Mouse (Mus musculus) forebrain, embryonic 15.5 days (tissue): ENCODE measurements at regions not wholly inside any gene's neighbourhood (a gene's known extent, or its start where the extent isn't known, plus 50 kb on each side); places are given as distances from the start of the nearest gene placed in this dataset.

Experiments
- ATAC-seq: fragments of 200-750 bp; cut with Nextera tagmentation; replicated peaks from 2 replicates; pipeline ENCODE4 v1.8.0; 2017; ENCODE audit warnings: mild to moderate bottlenecking, moderate TSS enrichment, moderate library complexity
- H3K27ac ChIP-seq: fragments of 300-500 bp; sonication (generic); replicated peaks from 2 replicates; pipeline ENCODE4 v1.5.1; 2015; ENCODE audit warnings: mild to moderate bottlenecking, inconsistent platforms
- H3K27me3 ChIP-seq: fragments of 300-500 bp; sonication (generic); 2 replicates; pipeline ENCODE4 v1.6.1; 2015; ENCODE audit warnings: inconsistent platforms
- H3K36me3 ChIP-seq: fragments of 300-500 bp; sonication (generic); 2 replicates; pipeline ENCODE4 v1.6.1; 2015; ENCODE audit warnings: mild to moderate bottlenecking, inconsistent platforms
- H3K4me1 ChIP-seq: fragments of 300-500 bp; sonication (generic); 2 replicates; pipeline ENCODE4 v1.6.1; 2015; ENCODE audit warnings: inconsistent platforms
- H3K4me2 ChIP-seq: fragments of 300-500 bp; sonication (generic); replicated peaks from 2 replicates; pipeline ENCODE4 v1.6.1; 2015; ENCODE audit warnings: mild to moderate bottlenecking, inconsistent platforms
- H3K4me3 ChIP-seq: fragments of 300-500 bp; sonication (generic); 2 replicates; pipeline ENCODE4 v1.5.1; 2015; ENCODE audit warnings: mild to moderate bottlenecking, inconsistent platforms
- H3K9ac ChIP-seq: fragments of 300-500 bp; sonication (generic); replicated peaks from 2 replicates; pipeline ENCODE4 v1.6.1; 2015; ENCODE audit warnings: mild to moderate bottlenecking, inconsistent platforms
- H3K9me3 ChIP-seq: fragments of 300-500 bp; sonication (generic); 2 replicates; pipeline ENCODE4 v1.6.1; 2016; ENCODE audit warnings: inconsistent platforms
- WGBS: fragments of 180-500 bp; shearing (Covaris S2); methylation state at CpG from one replicate; pipeline ENCODE4 v1.1.7; 2015; ENCODE audit warnings: mixed read lengths; 5-methylcytosine and 5-hydroxymethylcytosine counted together

DNA sequence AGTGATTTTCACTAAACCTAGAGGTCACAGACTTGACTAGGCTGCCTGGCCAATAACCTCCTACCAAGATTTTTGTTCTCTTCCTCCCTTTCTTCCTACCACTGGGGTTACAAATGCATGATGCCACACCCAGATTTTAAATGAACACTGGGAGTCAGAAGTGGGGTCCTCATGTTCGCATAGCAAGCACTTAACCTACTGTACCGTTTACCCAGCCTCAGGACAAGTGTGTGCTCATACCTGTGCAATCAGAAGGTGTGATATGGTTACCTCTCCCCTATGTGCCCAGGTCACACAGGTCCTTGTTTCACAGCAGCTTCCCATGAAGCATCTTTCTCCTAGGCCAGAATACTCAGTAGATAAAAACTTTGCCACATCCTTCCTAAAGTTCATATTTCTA lies 234.8 kb downstream of the Fam84b start:
- H3K9ac ChIP-seq, result no peak overlapping the region
- no peaks in the 10 kb centered on the region for H3K4me1 ChIP-seq
- H3K36me3 ChIP-seq, result no peaks in the 10 kb centered on the region
- ATAC-seq, result no peak
- no peaks in the 10 kb centered on the region for H3K9me3 ChIP-seq
- H3K4me2 ChIP-seq, result no peak overlapping the region
- H3K27ac ChIP-seq, result no peak overlapping the region
- no peaks in the 10 kb centered on the region for H3K27me3 ChIP-seq
- 91% methylated on average over 2 of the region's 2 CpGs for WGBS
- H3K4me3 ChIP-seq, result no peak overlapping the region

DNA sequence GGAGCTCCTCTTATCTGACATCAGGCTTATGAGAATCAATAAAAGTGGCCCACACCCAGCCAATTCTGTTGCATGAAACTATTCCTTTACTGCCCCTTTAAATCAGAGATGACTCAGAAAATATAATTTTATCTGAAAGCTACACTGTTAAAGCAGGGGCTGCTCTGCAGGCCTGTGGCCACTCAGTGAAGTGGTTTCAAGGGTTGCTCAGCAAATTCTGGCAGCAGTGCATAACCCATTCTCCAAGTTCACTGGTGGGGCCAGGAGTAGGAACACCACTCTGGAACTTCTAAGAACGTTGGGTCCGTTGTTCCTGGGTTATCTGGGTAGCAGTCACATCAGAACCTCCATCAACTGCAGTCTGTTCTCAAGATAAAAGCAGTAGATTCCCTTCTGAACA lies 236.2 kb downstream of the Fam84b start:
- Histone ChIP-seq H3K4me1 (no peaks in the 10 kb centered on the region), H3K9ac (no peak overlapping the region), H3K27ac (no peak overlapping the region), H3K4me2 (no peak overlapping the region), H3K27me3 (no peaks in the 10 kb centered on the region), H3K36me3 (no peaks in the 10 kb centered on the region), H3K9me3 (no peaks in the 10 kb centered on the region), H3K4me3 (no peak overlapping the region)
- WGBS, result 84% methylated on average over 2 of the region's 2 CpGs
- ATAC-seq, result no peak

DNA sequence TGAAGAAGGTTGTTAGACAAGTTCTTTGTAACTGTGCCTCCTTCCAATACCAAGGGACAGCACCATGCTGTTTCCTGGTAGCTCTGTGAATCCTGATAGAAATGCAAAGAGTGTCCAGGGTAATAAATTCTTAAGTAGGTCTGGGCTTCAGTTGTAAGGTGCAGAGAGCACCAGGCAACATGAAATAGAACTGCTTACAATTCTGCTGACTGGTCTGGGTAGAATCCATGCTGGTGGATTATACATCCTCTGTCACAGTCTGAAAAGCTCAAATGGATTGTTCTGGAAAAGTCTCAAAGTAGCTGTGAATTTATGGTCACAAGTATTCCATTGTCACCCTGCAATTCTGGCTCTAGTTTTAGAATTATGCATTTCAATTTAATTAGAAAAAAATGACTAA lies 251.7 kb downstream of the Fam84b start:
- H3K4me1 ChIP-seq, result no peaks in the 10 kb centered on the region
- no peak overlapping the region for H3K27ac ChIP-seq
- no peak overlapping the region for H3K4me3 ChIP-seq
- no peak overlapping the region for H3K9ac ChIP-seq
- H3K4me2 ChIP-seq, result no peak overlapping the region
- no peaks in the 10 kb centered on the region for H3K36me3 ChIP-seq
- no peaks in the 10 kb centered on the region for H3K9me3 ChIP-seq
- no peak for ATAC-seq
- H3K27me3 ChIP-seq, result no peaks in the 10 kb centered on the region

DNA sequence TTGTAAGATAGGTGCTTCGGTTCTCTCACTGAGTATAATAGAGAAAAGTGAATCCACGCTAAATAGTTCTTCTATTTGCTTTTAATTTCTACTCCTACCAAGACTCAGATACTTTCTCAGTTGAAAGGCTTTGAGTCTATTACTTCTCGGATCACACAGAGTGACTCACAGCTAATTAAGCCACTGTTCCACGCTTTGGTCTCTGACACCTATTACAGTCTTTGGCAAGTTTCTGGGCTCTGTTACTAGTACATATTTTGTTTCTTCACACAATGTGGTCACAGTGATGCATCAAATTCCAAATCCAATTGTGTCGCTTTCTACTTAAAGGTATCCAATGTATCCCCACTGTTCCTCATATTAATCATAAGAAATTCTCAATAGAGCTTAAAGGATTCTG lies 276.5 kb downstream of the Fam84b start:
- Histone ChIP-seq H3K9ac (no peak overlapping the region), H3K27me3 (no peaks in the 10 kb centered on the region), H3K36me3 (no peaks in the 10 kb centered on the region), H3K4me3 (no peak overlapping the region), H3K9me3 (no peaks in the 10 kb centered on the region), H3K27ac (no peak overlapping the region), H3K4me2 (no peak overlapping the region), H3K4me1 (no peaks in the 10 kb centered on the region)
- 65% methylated on average over 5 of the region's 5 CpGs for WGBS
- ATAC-seq, result no peak

DNA sequence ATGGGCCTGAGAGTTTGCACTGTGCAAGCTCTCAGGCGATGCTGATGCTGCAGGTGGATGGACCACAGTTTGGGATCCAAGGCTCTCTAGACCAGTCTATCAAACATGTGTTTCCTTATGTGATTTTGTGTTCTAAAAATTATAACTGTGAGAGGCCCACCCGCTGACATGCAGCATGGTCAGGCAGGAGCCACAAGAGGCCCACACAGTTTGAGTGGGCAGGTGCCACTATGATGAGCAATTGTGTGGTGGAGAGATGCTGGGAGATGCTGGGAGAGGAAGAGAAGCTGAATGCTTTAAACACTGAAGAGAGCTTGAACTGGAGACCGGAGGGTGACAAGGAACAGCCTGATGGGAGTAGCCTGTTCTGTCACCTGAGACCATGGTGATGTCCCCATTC lies 287.3 kb downstream of the Fam84b start:
- ATAC-seq, result no peak
- no peaks in the 10 kb centered on the region for H3K9me3 ChIP-seq

DNA sequence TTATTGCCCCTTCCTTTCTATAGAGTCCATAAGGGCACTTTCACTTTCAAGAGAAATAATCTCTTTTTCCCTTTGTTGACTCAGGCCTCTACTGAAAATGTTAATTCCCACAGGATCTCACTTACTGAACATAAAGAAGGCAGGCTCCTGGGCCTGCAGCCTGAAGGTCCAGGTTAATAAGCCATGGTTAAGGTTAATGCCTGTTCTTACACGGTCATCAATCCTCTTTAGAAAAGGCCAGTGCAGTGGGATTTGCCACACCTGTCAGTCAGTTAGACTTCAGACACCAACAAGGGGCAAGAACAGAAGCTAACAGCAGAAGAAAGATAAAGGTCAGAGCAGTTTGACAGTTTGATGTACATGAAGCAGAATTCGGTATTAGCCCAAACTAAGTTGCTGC lies 288.6 kb downstream of the Fam84b start:
- Histone ChIP-seq H3K9me3 (no peaks in the 10 kb centered on the region), H3K4me1 (no peaks in the 10 kb centered on the region), H3K4me2 (no peak overlapping the region), H3K9ac (no peak overlapping the region), H3K4me3 (no peak overlapping the region), H3K27ac (no peak overlapping the region), H3K27me3 (no peaks in the 10 kb centered on the region), H3K36me3 (no peaks in the 10 kb centered on the region)
- WGBS, result 55% methylated on average over 2 of the region's 2 CpGs
- ATAC-seq, result no peak

More for the DNA sequence above, 287.3 kb downstream of the Fam84b start:
- Histone ChIP-seq H3K4me2 (no peak overlapping the region), H3K27me3 (no peaks in the 10 kb centered on the region), H3K36me3 (no peaks in the 10 kb centered on the region), H3K4me1 (no peaks in the 10 kb centered on the region), H3K4me3 (no peak overlapping the region), H3K27ac (no peak overlapping the region), H3K9ac (no peak overlapping the region)
- WGBS, result 90% methylated on average over 3 of the region's 3 CpGs

DNA sequence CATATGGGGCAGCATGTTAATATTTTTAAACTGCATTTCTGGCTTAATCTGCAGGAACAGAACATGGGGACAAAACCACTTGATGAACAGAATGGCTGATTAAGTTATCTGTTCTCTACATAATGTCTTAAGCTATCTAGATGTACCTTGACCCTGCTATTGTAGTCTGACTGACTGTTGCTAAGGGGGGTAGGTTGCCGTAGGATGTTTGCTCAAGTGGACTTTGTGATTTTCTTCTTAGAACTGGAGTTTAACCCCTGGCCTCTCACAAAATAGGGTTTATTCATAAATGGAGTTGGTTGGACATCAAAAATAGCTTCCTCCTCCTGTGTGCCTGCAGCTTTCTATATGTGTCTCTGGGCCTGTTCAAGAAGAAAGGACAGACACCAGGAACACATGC lies 292.9 kb downstream of the Fam84b start:
- Histone ChIP-seq H3K9ac (no peak overlapping the region), H3K4me1 (no peaks in the 10 kb centered on the region), H3K4me2 (no peak overlapping the region), H3K4me3 (no peak overlapping the region), H3K36me3 (no peaks in the 10 kb centered on the region), H3K27me3 (no peaks in the 10 kb centered on the region), H3K27ac (no peak overlapping the region), H3K9me3 (no peaks in the 10 kb centered on the region)
- WGBS, result 83% methylated on average over 1 of the region's 1 CpGs
- no peak for ATAC-seq

DNA sequence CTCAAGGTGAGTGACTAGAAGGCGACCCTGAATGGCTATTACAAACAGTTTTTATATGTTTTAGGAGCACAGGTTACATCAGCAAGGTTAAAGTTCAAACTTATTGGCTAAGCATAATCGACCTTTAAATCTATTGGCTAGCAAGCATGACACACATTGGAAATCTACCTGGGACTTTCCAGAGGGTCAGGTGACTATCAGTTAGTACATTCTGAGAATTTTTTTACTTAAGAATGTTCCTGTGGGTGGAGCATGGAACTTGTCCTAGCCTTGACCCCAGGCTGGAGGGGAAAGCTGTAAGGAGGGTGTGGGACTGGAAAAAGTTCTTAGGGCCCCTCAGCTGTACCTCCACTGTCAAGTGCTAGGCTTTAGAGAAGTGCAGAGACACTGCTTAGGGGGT lies 297.9 kb downstream of the Fam84b start:
- no peak overlapping the region for H3K4me3 ChIP-seq
- H3K9ac ChIP-seq, result no peak overlapping the region
- no peaks in the 10 kb centered on the region for H3K36me3 ChIP-seq
- ATAC-seq, result no peak
- WGBS, result 89% methylated on average over 2 of the region's 2 CpGs
- H3K27ac ChIP-seq, result no peak overlapping the region
- no peak overlapping the region for H3K4me2 ChIP-seq
- H3K9me3 ChIP-seq, result no peaks in the 10 kb centered on the region
- no peaks in the 10 kb centered on the region for H3K27me3 ChIP-seq
- no peaks in the 10 kb centered on the region for H3K4me1 ChIP-seq

DNA sequence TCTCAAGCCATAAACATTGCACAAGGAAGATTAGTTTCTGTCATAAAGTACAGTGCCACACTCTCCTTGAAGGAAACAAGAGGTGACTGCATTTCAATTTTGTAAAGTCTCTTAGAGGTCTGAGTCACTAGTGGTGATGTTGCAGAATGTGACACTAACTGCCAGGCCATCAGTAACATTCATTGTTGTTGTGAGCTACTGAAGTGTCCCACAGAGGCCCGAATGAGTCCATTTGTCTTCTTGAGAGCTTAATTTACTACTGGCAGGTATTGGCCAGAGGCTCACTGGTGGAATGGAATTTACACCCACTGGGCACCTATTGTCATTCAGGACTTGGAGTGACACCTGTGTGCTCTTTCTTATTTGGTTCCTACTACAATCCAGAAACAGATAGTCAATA lies 299.0 kb downstream of the Fam84b start:
- no peaks in the 10 kb centered on the region for H3K9me3 ChIP-seq
- H3K4me1 ChIP-seq, result no peaks in the 10 kb centered on the region
- WGBS, result 26% methylated on average over 1 of the region's 1 CpGs
- H3K4me3 ChIP-seq, result no peak overlapping the region
- no peak overlapping the region for H3K9ac ChIP-seq
- ATAC-seq, result no peak
- no peaks in the 10 kb centered on the region for H3K36me3 ChIP-seq
- H3K27me3 ChIP-seq, result no peaks in the 10 kb centered on the region
- H3K27ac ChIP-seq, result no peak overlapping the region
- H3K4me2 ChIP-seq, result no peak overlapping the region

DNA sequence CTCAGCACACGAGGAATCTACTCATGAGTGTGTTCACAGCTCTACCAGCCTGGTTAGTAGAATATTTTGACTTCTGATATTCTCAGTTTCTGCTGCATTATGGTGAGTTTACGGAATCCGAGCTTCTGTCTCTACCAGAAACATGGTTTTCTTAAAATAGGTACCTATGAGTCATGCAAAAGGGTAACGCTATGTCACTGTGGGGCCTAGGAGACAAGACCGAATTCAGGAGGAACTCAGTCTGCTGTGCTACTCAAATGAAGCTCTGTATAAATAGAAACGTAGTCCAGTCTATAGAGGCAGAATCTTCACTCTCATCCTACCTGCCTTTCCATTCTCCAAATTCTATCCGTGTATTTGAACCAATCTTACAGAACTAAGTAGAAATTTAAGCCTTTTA lies 305.5 kb downstream of the Fam84b start:
- Histone ChIP-seq H3K4me1 (no peaks in the 10 kb centered on the region), H3K27me3 (no peaks in the 10 kb centered on the region), H3K27ac (no peak overlapping the region), H3K9me3 (no peaks in the 10 kb centered on the region), H3K4me3 (no peak overlapping the region), H3K9ac (no peak overlapping the region), H3K4me2 (no peak overlapping the region), H3K36me3 (no peaks in the 10 kb centered on the region)
- no peak for ATAC-seq
- 90% methylated on average over 7 of the region's 7 CpGs for WGBS

DNA sequence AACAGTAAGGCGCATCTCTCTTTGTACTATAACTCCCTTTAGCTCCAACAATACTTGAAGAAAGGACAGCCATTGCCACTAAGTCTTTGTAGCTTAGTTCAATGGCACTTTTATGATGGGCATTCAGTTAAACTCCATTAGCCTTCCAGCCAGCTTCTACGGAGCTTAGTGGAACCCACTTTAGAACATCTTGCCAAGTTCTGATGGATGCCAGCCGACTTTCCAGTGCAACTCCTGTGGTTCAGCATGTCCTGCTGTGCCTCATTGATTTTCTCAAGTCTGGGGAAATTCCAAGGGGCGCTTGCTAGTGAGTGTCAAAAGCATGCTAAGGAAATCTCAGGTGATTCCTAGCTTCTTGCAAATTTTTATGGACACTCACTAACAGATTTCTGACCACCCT lies 316.4 kb downstream of the Fam84b start:
- H3K36me3 ChIP-seq, result no peaks in the 10 kb centered on the region
- WGBS, result 79% methylated on average over 4 of the region's 4 CpGs
- H3K4me3 ChIP-seq, result no peak overlapping the region
- H3K27ac ChIP-seq, result no peak overlapping the region
- H3K4me2 ChIP-seq, result no peak overlapping the region
- no peak overlapping the region for H3K9ac ChIP-seq
- H3K4me1 ChIP-seq, result no peaks in the 10 kb centered on the region
- no peaks in the 10 kb centered on the region for H3K27me3 ChIP-seq
- ATAC-seq, result no peak
- H3K9me3 ChIP-seq, result no peaks in the 10 kb centered on the region

DNA sequence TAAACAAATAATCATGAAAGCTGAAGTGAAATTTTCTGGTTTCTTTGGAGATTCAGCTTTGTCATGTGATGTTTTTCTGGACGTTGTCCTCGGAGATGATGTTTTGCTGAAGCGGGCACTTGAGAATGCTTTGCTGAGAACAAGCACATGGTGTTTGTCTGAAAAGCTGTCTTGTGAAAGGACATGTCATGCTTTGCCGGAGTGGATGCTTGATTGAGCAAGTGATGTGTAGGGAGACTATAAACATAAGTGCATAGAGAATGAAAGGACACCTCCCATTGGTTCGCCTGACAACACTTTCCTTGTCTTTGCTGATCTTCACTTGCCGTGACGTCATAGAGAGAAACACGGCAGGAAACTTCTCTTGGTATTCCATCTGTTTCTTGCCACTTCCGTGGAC lies 318.9 kb downstream of the Fam84b start:
- Histone ChIP-seq H3K4me2 (no peak overlapping the region), H3K4me3 (no peak overlapping the region), H3K9ac (no peak overlapping the region), H3K4me1 (no peaks in the 10 kb centered on the region), H3K27me3 (no peaks in the 10 kb centered on the region), H3K27ac (no peak overlapping the region), H3K36me3 (no peaks in the 10 kb centered on the region), H3K9me3 (no peaks in the 10 kb centered on the region)
- 79% methylated on average over 9 of the region's 9 CpGs for WGBS
- ATAC-seq, result no peak

DNA sequence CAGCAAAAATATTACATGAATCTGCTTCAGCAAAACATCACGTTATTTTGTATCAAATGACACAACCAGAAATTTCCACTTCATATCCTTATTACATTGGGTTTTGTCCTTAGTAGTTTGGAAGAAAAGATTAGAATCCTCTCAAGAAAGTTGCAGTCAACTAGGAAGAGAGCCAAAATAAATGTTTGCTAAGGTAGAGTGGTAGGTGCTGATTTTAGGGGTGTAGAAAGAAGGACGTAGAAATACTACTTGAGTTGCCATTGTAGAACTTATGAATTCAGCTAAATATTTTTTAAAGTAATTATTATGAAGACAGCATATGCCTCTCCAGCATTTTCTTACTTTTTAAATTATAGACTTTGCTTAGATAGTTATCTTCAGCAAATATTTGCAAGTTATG lies 336.8 kb downstream of the Fam84b start:
- Histone ChIP-seq H3K4me1 (no peaks in the 10 kb centered on the region), H3K36me3 (no peaks in the 10 kb centered on the region), H3K9me3 (no peaks in the 10 kb centered on the region), H3K27me3 (no peaks in the 10 kb centered on the region), H3K4me2 (no peak overlapping the region), H3K27ac (no peak overlapping the region), H3K9ac (no peak overlapping the region), H3K4me3 (no peak overlapping the region)
- 92% methylated on average over 2 of the region's 2 CpGs for WGBS
- no peak for ATAC-seq
